Mouse (Mus musculus): ENCODE results near the gene Sec14l5. TPM values are rescaled to one million over a fixed set of nuclear protein-coding genes. Genes with fewer than 3 reads are reported as not detected.
A peak's percentile ranks its signal among the peaks of the same experiment; 100 is the strongest.

The Sec14l5 gene
- total RNA-seq, 2 experiments from 2014 or later, result not detected

DNA sequence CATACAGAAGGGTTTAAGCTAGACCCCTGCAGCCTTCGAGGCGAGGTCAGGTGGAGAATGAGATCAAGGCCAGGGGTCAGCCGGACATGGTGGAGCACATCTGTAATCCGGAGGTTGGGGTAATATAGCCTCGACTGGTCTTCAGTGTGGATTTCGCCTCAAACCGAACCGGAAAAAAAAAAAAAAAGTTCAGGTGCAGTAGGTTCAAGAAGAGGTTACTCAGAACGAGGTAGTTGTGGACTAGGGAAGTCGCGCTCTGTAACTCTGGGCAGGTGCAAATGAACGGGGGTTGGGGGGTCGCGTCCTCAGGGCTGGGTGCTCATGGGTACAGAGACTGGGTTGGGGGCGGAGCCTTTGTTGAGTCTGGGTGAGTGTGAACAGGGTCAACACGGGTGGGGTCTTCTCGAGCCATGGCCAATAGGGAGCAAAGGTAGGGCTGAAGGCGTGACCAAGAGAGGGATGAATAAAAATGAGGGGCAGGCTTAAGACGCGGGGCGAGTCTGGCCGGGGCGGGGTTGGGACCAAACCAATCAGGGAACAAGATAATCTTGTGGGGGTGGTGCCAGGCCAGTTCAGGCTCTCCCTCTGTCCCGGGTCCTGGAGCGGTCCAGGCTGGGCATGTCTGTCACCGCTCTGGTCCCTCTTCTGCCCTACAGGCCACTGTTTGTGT lies 407 bp upstream of the Sec14l5 start:
- ATAC-seq (replicated peaks; ENCODE audit: low FRiP score, poor library complexity, severe bottlenecking), result peak; percentile 17; the same call in 1 of the 2 replicates

DNA sequence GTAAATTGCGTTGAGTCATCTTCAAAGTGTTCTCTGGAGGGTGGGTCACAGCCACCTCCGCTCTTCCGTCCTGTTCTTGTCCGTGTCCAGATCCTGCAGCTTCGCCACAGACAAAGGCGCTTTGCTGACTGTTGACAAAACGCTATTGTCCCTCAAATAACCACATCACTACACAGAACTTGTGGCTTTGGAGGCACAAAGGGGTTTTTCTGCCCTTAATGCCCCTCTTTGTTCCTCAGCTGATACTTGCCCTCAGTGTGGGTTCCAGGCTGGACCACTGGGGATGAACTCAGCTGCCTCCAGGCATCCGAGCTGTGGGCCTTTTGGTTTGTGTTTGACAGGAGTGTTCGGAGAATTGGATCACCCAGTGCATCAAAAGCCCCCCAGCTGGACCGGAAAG lies 3.6 kb downstream of the Sec14l5 start:
- ATAC-seq (replicated peaks; ENCODE audit: low FRiP score, poor library complexity, severe bottlenecking), result no peak

DNA sequence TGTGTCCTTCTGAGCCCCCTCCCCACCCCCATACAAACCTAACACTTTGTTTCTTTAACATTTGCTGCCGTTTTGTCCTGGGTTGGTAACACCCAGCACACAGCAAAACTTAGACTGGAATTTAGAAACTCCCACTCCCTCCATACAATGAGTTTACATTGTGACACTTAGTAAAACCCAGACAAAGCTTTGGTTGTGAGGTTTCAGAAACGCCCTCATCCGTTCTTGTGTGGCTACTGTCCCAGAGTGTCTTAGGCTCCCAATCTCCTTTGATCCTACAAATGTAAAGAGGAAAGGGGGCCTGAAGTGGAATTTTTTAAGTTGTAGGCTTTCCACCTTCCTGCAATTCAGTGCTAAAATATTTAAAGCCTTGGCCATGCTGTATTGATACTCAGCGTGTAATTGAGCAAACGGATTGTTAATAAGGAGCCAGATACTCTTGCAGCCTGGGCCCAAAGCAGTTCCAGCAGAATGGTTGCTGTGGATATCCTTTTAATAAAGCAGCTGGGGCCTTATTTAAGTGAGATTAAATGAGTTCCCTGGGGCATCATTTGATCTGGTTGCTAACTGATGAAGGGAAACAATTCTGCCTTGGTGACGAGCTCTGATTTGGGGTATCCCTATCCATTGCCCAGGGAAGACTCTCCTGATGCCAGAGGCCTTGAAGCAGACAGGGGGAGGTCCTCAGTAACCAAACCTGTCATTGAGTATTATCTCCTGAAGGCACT lies 6.6 kb downstream of the Sec14l5 start:
- ATAC-seq (replicated peaks; ENCODE audit: low FRiP score, poor library complexity, severe bottlenecking), result no peak

DNA sequence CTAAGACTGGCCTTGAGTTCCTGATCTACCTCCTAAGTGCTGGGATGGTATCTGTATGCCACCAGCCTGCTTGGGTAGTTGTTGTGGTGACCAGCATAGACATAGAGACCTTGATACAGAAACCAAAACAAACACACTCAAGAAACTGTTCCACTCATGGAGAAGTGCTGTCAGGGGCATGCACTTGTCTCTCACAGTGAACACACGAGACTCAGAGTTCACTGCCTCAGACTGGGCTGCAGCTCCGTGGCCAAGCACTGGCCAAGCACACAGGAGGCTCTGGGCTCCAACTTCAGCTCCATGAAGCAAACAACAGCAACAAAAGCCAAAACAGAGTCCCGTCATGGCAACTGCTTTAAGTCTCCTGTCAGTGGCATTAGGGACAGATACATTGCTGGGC lies 8.1 kb downstream of the Sec14l5 start:
- no peak for ATAC-seq (replicated peaks; ENCODE audit: low FRiP score, poor library complexity, severe bottlenecking)

DNA sequence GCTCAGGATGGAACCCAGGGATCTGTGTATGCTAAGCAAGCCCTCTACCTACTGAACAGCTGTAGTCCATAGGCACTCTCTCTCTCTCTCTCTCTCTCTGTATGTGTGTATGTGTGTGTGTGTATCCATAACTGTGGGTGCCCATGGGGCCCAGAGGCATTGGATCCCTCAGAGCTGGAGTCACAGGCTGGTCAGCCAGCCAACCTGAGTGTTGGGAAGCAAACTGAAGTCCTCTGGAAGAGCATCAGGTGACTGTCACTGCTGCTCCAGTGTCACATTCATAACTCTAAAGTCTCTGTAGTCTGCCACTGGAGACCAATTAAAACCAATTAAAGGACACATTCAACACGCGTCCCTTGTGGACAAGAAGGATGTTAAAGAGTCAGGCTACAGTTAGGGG lies 9.6 kb downstream of the Sec14l5 start:
- no peak for ATAC-seq (replicated peaks; ENCODE audit: low FRiP score, poor library complexity, severe bottlenecking)

DNA sequence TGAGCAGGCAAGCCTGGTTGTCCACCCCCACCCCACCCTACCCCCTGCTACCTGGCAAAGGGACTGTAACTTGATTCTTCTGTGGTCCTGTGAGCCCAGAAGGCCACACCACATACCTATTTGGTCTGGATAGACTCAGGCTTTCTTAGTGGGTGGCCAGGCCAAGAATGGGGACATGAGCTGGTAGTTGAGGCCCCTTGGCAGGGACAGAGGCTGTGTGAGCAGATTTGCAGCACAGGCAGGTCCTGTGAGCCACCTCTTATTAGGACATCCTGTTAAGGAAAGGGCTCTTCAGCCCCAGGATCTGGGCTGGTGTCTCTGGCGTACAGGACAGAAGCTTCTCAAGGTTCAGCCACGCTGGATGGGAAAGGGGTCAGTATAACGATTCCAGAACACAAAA lies 10.2 kb downstream of the Sec14l5 start:
- no peak for ATAC-seq (replicated peaks; ENCODE audit: low FRiP score, poor library complexity, severe bottlenecking)

DNA sequence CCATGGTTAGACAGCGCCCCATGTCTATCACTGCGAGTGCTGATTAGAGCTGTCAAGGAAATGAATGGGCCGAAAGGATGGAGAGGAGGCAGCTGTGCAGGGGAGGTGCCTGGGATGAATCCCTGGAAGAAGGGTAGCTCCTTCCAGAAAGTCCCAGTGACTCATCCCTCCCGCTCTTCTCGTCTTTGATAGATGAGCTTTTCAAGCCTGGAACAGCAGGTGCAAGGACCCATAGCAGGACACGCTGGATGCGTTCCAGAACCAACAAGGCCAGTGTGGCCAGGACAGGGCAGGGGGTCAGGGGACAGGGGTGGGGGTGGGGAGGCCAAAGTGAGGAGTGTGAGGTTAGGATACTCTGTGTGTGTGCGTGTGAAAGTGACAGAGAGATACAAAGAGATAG lies 12.3 kb downstream of the Sec14l5 start:
- no peak for ATAC-seq (replicated peaks; ENCODE audit: low FRiP score, poor library complexity, severe bottlenecking)

DNA sequence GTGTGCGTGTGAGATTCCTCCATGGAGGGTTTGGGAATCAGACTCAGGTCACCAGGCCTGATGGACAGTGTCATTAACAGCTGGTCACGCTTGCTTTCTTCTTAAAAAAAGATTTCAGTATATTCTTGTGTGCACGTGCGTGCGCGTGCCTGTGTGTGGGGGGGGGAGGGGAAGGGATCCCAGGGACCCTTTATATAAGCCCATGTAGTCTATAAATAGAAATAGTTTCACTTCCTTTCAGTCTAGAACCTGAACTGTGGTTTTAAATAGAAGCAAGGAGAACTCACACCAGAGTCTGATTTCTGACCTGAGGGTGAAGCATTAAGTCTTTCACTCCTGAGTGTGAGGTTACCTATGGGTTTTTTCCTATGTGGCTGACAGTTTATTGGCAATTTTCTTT lies 17.4 kb downstream of the Sec14l5 start:
- ATAC-seq (replicated peaks; ENCODE audit: low FRiP score, poor library complexity, severe bottlenecking), result no peak

DNA sequence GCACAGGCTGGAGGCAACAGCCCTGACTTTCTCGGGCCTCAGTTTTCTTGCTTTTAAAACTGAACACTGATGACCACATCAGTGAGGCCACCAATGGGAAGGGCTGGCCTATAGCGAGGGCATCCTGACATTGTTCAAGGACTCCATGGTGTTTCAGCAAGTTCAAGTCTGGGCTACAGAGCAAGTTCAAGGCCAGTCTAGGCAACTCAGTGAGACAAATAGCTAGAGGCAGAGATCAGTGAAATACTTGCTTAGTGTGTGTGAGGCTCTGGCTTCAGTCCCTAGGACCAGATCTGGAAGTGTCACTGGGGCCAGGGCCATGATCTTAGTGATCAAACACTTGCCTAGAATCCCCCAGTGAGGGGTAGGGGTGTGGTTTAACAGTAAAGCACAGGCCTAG lies 21.1 kb downstream of the Sec14l5 start:
- no peak for ATAC-seq (replicated peaks; ENCODE audit: low FRiP score, poor library complexity, severe bottlenecking)

DNA sequence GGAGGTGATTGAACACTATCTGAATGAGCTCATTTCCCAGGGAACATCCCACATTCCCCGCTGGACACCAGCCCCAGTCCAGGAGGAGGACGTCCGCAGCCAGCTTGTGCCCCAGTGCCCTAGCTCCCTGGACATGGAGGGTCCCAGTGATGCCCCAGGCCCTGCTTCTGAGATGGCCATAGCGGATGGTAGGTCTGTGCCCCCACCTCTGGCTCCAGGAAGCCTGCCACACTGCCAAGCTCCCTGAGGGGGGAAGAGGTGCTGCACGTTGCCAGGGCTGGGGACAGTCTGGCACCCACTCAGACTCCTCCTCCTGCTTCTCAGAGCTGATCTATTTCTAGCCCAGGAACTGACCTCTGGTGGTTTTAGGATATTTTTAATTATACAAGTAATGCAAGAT lies 21.9 kb downstream of the Sec14l5 start:
- no peak for ATAC-seq (replicated peaks; ENCODE audit: low FRiP score, poor library complexity, severe bottlenecking)

DNA sequence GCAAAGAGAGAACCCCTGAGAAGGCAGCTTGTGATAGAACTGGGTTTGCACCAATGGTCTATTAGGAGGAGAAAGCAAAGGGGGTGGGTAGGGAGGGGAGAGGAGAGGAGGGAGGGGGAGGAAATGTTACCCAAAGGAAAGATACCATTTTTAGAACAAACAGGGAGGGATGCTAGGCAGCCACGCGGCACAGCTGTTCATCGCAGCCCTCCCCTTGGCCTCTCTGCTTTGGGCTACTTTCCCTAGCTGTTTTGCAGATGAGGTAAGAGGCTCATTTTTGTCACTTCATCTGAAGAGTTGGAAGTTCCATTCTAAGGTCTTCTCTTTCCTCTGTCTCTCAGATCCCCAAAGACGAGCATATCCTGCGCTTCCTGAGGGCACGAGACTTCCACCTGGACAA lies 25.7 kb downstream of the Sec14l5 start:
- no peak for ATAC-seq (replicated peaks; ENCODE audit: low FRiP score, poor library complexity, severe bottlenecking)

DNA sequence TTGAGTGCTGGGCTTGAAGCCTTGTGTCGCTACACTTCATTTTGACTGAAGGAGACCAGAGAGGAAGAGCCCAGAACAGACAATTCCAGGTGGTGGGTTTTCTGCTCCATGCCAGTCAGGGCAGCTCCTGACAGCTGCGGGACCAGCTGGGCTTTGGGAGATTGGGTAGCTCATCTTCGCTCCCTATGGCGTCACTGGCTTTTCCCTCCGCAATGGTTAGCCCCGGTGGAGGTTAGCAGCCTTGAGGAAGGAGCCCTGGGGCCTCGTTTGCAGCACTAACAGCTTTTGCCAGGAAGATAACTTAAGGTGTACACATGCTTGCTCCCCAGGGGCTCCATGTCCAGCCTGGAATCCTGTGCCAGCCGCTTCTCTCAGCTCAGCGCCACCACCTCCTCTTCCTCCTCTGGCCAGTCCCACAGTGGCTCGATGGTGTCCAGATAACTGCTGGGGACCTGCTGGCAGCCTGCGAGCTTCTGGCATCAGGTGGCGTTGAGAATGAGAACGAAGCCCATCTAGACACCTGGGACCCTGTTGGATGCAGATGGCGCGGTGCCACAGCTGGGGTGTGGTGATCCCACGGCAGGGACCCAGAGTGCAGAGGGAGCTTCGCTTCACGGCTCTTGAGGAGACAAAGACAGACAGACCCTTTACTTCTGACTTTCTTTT lies 36.5 kb downstream of the Sec14l5 start:
- no peak for ATAC-seq (replicated peaks; ENCODE audit: low FRiP score, poor library complexity, severe bottlenecking)

DNA sequence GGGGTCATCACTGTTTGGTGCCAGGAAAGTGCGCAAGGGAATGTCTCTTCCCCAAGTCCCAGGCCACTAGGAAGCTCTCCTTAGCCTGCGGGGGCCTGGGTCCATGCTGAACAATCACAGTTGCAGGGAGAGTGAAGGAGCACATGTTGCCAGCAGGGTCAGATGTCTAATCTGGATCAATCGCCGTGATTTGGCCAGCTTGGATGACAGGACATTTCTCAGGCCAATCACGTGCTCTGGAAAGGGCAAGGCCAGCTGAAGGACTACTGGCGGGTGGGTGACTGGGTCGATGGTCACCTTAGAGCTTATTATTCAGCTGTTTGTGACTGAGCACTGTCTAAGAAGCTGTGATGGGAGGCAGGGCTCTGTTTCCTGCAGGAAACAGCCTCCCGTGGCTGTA lies 37.2 kb downstream of the Sec14l5 start:
- no peak for ATAC-seq (replicated peaks; ENCODE audit: low FRiP score, poor library complexity, severe bottlenecking)

DNA sequence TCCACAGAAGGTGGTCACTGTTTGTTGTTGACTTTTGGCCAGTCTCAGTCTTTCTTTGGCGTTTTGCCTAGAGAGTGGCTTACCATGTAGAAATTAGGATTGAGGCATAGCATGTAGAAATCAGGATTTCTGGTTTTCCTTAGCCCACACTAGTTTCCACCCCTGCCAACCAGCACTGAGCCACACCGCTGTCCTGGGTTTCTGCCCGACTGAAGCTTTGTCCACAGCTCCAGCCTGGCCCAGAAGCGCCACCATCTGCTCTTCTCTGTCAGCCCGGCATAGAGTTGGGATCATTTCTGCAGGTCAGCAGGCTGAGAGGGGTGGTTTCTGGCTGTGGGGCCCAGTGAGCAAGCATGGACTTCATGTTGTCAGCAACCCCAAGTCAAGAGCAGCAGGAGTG lies 38.0 kb downstream of the Sec14l5 start:
- ATAC-seq (replicated peaks; ENCODE audit: low FRiP score, poor library complexity, severe bottlenecking), result no peak

DNA sequence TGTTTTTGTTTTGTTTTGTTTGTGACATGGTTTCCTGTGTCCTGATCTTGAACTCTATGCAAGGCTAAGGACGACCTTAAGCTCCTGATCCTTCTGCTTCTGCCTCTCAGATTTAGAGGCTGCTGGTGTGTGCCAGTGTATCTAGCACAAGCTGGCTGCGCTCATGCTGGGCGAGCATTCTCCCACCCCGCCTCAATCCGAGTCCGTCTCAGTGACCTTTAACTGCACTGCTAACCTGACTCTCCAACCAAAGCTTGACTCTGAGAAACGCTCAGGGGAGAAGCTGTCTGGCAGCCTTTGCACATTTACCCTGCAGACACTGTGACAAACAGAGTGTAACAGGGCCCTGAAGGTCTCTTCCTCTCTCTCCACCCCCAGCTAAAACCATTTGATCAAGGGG lies 38.8 kb downstream of the Sec14l5 start:
- no peak for ATAC-seq (replicated peaks; ENCODE audit: low FRiP score, poor library complexity, severe bottlenecking)

DNA sequence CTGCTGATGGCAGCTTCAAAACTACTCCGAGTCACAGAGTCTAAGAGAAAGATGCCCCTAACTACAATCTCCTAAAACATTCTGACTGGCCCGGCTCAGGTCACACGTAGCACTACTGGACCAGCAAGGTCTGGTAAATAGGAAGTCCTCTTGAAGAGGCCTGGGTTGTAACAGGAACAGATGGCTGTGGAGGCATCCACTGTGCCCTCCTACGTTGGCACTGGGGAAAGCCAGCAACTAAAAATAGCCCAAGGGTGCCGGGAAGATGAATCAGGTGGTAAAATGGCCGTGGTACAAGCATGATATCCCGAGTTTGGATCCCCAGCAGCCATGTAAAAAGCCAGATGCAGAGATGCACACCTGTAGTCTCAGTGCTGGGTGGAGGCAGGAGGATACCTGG lies 39.3 kb downstream of the Sec14l5 start:
- no peak for ATAC-seq (replicated peaks; ENCODE audit: low FRiP score, poor library complexity, severe bottlenecking)

DNA sequence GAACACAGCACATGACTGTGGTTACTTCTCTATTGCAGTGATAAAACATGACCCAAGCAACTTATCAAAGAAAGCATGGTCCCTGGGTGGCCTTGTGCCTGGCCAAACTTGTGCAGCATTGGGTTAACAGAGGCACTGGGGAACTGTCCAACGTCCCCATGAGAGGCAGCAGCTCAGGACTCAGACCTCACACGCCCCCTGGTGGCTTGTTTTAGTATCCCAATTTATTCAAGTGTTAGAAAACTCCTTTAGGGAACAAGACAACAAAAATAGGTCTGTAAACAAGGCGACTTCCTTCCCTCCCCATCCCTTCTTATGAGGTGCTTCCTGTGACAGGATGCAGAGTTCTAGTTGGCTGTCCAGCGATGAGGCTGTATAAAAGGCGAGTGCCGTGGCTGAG lies 48.2 kb downstream of the Sec14l5 start:
- peak; percentile 66 for ATAC-seq (replicated peaks; ENCODE audit: low FRiP score, poor library complexity, severe bottlenecking)

DNA sequence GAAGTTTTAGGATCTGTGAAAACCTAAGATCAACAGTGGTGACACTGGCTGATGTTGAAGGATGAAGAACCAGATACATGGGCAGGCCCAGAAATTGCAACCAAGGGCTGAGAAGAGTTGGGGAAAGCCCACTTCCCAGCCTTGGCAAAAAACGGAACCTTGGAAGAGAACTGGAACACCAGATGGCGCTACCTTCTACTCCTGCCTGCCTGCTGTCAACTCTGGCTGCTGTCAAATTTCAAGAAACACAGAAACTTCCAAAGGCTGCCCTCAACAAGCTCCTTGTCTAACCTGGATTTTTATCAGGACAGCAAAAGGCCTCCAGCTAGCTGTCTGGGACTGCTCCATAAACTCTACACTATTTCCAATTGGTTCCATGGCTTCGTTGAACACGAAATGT lies 55.8 kb downstream of the Sec14l5 start:
- ATAC-seq (replicated peaks; ENCODE audit: low FRiP score, poor library complexity, severe bottlenecking), result no peak

DNA sequence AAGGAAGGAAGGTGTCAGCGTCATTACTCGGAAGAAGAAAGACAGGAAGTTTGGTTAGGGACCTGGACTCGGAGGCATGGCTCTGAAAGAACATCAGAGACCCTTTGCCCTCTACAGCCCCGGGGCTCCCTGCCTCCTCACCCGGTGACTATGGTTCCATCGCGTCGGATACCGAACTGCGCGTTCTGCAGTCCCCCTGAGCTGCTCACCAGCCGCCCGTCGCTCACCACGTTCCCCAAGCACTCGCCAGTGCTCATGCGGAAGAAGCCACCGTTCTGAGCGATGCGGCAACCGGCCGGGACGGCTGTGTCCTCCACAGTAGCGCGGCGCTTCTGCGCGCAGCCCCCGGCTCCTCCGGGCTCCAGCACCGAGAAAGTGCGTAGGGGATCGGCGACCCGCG lies 56.3 kb downstream of the Sec14l5 start:
- ATAC-seq (replicated peaks; ENCODE audit: low FRiP score, poor library complexity, severe bottlenecking), result no peak

DNA sequence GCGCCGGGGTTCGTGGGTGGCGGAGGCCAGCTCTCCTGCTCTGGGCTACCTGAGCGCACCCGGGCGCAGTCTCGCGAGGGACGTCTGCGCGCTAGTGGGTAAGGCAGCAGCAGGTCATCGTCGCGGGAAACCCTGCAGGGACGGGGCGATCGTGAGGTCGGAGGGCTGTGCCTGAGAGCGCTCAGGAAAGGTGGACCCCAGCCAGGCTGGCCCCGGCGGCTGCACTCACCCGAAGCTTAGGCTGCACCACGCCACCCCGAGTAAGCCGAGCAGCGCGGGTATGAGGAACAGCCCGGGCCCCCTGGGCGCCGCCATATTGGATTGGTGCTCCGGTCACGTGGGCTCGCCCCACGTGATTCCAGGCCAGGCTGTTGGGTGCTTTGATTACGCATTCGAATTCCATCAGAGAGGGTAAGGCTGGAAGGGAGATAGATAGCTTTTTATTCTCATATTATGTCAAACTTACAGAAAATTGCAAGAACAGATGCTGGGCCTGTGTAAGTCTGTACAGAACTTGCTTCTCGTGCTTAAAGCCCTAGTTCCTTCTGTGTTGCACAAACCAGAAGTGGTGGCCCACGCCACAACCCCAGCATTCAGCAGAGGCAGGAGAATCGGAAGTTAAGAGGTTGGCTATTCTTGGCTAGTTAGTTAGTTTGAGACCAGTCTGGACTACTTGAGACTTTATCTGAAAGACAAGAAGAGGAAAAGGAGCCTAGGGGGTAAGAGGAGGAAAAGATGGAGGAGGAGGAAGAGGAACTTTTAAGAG lies 56.9 kb downstream of the Sec14l5 start, which contains the start of gene Nagpa:
TSS of gene Nagpa (minus strand) at position 345 of the 766 bp plus-strand sequence.
- peak; percentile 76 for ATAC-seq (replicated peaks; ENCODE audit: low FRiP score, poor library complexity, severe bottlenecking)

All from erythroblast, adult 5-6 weeks (primary cell).